Mouse (Mus musculus): ENCODE data around the gene P2ry6.

P2ry6 gene

DNA sequence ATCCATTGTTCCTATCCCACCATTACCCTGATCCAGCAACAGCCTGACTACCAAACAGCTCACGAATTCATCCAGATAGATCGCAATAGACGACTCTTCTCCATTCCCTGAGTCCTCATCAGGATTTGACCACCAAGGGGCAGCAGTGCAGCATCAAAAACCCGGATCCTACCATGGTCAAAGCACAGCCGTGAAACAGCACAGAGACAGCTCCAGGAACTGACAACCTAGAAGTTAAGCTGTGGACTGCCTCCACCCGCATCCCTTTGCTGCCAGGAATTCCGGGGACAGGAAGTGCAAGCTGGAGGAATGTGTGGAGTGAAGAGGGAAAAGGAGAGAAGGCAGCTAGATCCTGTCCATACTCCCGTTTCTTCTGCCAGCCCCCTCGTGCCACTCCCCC, 13.6 kb upstream of the P2ry6 start:
- peak; percentile 26 for DNase-seq (ENCODE audit: low read depth, low spot score)

DNA sequence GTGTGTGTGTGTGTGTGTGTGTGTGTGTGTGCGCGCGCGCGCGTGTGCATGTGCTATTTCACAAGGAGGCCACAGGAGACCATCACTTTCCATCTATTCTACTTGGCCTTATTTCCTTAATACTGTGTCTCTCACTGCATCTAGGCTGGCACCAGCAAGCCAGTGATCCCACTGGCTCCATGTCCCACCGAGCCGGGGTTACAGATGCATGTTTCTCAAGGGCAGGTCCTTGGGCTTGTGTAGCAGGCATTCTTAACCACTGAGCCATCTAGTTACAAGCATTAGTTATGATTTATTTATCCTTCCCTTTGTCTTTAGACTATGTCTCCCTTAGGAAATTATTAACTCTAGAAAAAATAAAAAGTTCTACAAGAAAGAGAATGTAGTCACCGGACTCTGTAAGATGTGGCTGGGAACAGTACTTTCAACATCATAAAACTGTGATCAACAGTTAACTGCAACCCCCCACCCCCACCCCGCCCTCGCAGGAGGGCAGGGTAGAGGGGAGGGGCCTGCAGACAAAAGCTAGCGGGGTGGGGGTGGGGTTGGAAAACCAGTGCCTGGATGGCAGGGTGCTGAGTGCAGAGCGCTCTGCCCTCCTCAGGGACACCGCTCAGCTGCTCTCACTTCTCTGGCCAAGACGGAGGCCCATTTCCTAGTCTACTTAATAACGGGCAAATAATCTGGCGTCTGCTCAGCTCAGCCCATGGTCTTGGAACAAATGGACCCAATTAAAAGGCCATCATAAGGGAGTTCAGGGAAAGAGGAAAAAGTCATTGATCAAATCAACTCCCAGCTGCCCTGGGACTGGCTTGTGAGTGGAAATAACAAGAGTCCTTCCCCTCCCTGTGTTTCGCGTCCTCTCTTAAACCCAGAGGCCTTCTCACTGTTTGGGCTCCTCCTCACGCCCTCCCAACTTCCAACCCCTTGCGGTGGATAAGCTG, 10.3 kb upstream of the P2ry6 start:
- no peak for DNase-seq (ENCODE audit: low read depth, low spot score)

DNA sequence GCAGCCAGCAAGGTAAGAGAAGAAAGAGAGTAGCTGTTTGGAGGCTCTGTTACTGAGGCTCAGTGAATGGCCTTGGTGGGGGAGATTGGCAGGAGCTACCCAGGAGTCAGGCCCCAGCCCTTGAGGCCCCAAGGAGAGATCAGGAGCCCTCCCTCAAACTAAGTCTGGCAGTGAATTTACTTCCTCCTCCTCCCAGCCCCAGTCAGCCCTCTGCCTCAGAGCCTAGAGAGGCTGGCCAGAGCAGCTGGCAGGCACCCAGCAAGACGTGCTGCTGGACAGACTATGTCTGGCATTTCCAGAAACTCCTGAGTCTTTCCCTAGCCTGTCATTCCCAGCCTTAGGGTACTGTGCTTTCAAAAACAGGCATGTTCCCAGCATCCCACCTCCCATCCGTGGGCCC, 4.7 kb upstream of the P2ry6 start:
- DNase-seq (ENCODE audit: low read depth, low spot score) = no peak

DNA sequence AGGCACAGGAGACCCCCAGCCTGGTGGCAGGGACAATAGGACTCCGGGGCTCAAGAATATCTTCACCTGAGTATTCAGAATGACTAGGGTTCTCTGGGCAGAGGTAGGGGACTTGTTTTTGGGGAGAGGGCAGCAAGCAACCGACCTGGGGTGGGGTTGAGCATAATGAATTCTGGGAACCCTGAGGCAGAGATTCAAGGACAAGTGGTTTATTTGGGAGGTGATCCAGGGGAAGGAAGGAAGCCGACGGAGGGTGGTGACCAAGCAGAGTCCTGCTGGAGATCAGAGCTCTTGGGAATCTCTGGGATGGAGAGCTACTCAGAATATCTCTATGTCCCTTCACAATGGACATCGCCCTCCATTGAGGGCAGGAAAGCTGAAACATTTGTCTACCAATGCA, 3.7 kb upstream of the P2ry6 start:
- DNase-seq (ENCODE audit: low read depth, low spot score) = no peak

DNA sequence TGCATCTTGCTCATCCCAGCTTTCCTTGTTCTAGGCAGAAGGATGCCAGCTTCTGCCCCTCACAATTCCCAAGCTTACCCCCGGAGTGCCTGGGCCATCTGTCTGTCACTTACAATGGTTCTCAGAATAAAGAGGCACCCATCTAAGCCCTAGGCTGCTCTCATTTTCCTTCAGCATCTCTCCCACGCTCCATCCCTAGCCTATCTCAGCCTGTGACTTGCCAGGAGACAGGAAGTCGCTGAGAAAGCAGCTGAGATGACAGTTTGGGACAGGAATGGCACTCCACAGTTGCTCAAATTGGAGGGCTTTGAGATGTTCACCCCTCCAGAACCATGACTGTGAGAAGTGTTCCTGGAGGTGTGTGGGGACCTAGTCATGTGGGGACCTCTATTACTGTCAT, 1.6 kb downstream of the P2ry6 start:
- no peak for DNase-seq (ENCODE audit: low read depth, low spot score)

DNA sequence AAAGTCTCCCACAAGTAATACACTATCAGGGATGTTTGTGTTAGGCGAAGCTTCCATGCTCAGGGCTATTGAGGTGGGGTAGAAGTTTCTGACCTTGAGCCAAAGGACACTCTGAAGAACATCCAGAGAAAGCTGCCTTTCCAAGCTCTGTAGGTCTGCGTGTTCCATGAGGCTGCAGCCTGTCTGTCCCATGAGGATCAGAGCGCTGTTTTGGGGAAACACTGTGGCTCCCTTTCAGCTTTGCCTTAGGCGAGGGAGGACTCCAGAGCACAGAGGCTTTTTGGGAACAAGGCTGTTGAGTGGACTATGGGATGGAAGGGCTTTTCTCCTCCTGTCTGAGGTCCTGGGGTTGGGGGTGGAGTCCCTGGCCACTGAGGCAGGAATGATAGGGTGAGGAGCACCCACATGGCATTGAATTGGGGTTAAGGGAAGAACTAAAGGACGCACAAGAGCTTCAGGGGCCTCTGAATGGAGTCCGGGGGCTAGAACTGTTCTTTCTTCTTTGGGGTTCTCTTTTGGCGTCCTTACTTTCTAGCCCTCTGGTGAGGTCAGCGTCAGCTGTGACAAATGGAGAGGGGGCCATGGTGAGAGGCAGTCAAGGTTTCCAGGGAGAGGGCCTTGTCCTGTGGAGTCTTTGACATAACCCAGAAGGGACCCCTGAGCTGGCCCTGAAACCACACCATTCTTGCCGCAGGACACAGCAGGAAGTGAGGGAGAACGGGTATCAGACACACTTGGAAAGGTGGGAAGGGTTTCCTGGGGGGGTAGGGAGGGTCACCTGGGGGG, 5.4 kb downstream of the P2ry6 start:
- no peak for DNase-seq (ENCODE audit: low read depth, low spot score)

DNA sequence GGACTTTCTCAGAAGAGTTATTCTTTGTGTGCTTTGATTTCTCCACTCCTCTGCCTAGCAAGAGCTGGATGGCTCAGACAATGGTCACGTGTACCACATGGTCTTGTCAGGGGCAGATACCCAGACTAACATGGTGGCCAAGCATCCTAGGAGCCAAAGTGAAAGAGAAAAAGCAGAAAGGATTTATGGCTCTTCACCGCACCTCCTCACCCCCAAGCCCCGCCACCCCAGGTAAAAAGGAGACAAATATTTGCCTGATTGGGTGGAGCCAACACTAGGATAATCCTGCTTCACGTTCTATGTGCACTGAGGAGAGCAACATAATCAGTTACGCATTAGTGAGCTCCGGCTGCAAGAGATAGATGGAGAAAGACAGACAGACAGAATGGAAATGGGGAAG, 6.1 kb downstream of the P2ry6 start:
- no peak for DNase-seq (ENCODE audit: low read depth, low spot score)

DNA sequence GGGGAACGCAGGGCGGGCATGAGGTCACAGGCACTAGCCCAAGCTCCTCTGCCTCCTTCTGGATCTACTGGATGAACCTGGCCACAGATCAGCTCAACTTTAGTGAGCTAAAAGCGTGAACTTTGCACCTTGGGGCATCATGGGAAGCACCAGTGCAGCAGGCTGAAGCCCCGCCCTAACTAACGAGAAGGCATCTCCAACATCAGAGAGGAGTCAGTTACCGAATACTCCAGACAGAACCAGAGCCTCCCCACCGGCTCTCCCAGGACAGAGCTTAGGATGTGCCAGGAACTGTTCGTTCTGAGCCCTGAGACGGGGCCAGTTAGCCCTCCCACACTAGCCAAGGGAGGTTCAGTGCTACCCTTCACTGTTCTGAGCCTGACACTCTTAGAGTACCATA, 6.6 kb downstream of the P2ry6 start:
- DNase-seq (ENCODE audit: low read depth, low spot score) = no peak

DNA sequence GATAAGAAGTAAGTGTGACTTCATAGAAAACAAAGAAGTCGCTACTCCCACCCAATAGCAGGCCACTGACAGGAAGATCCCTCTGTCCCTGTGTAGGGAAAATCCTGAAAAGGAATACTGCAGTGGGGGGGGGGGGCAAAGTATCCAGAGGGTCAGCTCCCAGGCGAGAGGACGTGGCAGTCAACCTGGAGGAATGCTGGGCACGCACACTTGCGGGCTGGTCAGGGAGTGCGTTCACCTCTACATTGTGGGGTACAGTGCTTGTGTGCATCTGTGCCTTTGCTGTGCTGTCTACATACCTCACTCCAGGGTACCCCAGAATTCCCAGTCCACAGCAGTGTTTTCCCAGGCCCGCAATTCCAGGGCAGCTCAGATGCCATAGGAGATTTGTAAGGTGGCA, 8.4 kb downstream of the P2ry6 start:
- no peak for DNase-seq (ENCODE audit: low read depth, low spot score)

DNA sequence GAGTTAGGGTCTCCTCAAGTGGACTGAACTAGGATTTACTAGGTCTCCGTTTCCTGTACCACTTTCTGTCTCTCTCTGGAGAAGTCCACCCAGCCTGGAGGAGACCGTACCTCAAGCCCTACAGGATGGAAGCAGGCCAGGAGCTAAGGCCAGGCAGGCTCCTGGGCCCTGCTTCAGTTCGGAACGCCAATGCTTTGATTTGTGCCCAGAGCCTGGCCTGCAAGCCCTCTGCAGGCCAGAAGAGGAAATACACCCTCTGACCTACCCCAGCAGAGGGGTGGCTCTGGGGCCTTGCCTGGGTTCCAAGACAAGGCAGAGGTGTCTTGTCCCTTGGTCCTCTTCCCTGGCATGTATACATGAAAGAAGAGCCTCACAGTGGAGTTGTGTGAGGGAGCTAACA, 9.4 kb downstream of the P2ry6 start:
- no peak for DNase-seq (ENCODE audit: low read depth, low spot score)

DNA sequence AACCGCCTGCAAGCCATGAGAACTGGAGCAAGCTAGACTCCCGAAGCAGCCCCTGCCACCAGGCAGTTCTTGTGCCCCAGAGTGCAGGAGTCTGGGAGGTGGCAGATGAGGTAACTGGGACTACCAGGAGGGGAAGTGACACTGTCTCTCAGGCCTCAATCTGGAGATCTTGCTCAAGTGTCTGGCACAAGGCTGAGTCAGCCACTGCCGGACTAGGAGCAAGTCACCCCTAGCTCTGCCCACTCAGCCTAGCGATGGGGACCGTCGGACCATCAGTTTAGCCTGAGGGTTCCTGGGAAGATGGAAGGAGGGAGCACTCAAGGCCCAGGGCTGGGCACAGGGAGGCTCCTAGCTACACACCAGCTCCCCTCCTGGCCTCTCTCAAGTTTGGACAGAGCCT, 10.2 kb downstream of the P2ry6 start:
- DNase-seq (ENCODE audit: low read depth, low spot score) = no peak

DNA sequence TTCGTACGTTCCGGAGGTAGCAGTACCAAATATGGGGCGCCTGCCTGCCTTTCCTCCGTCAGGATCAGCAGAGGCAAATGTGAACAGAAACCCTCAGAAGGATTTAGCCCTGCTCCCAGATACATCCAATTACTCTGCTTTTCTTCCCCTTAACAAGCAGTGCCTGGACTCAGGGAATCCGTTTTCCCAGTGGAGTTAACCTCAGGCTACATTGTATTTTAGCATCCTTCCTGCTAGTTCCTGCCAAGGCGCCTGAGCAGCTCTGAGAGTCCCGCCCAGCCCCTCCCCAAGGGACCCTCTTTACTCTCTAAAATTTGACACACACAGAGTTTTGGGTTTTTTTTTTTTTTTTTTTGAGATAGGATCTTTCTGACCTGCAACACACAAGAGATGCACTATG, 11.1 kb downstream of the P2ry6 start:
- no peak for DNase-seq (ENCODE audit: low read depth, low spot score)

DNA sequence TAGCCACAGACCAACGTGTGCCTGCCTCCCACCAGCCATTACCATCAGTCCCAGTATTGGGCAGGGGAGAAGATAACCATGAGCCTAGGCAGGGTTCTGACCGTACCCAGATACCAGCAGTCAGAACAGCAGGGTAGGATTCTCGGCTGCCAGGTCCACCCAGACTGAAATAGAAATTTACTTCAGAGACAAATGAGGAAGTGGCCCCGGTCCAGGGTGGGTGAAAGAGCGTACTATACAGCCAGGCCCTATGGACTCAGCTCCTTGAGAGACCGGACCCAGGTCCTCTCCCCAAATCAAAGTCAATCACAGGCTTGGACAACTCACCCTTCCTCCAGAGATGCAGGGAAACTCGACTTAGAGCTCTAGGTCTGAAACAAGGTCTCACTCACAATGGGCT, 13.3 kb downstream of the P2ry6 start:
- no peak for DNase-seq (ENCODE audit: low read depth, low spot score)

DNA sequence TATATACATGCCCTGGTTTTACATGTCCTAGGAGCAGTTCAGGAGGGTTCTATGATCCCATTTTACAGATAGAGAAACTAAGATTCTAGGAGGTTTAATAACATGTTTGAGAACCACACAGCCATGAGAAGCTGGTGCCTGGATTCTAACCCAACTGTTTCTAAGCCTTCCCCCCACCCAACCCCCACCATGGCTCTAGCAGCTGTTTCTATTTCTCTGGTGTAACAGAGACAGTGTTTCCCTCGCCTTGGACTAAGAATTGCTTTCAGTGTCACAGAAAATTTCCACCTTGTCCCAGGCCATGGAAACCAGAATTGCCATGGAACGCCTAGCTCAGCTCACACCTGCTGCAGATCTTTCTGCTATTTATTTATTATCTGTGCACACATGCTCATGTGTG, 14.0 kb downstream of the P2ry6 start:
- no peak for DNase-seq (ENCODE audit: low read depth, low spot score)

DNA sequence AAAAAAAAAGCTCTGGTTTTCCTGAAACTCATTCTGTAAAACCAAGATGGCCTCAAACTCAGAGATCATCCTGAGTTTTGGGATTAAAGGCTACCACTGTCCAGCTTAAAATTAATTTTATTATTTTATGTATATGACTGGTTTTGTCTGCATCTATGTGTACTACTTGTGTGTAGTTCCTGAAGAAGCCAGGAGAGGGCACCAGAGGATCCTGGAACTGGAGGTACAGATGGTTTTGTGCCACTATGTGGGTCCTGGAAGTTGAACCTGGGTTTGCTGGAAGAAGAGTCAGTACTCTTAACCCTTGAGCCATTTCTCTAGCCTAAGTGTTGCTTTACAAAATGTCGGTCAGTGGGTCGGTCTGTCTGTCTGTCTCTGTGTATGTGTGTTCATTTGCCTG, 16.0 kb downstream of the P2ry6 start:
- no peak for DNase-seq (ENCODE audit: low read depth, low spot score)

DNA sequence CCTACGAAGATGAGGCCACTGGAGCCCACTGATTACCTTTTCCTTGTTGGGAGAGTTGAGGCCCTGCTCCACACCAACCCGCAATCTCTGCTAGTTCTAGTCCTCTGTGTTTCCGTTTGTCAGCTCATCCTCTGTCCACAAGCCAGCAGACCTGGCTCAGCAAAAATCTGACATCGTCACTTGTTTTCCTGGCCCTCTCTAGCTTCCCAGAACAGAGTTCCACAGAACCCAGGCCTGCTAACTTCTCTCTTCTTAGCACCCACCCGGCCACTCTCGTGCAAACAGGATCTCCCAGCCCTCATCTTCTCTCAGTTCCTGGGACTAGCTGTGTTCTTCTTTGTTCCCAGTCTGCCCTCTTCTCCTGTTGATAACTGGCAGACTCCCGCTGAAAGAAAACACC, 21.8 kb downstream of the P2ry6 start:
- DNase-seq (ENCODE audit: low read depth, low spot score) = no peak

DNA sequence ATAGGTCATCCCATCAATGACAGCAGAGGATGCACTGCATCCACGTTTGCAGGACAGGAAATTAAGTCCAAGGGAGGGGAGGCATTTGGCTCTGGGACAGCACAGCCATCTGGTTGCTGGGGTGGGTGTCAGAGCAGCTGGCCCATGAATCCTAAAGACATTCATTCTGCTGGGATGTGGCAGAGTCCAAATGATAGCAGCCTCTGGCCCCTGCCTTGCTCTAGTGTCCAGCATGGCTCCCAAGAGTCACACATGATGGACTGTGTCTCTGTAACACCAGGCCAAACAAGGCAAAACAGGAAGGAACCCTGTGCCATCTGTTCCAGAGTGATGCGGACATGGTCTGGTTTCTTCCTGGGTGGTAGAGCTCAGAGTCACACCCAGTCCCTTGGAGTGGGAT, 22.5 kb downstream of the P2ry6 start:
- DNase-seq (ENCODE audit: low read depth, low spot score) = no peak

DNA sequence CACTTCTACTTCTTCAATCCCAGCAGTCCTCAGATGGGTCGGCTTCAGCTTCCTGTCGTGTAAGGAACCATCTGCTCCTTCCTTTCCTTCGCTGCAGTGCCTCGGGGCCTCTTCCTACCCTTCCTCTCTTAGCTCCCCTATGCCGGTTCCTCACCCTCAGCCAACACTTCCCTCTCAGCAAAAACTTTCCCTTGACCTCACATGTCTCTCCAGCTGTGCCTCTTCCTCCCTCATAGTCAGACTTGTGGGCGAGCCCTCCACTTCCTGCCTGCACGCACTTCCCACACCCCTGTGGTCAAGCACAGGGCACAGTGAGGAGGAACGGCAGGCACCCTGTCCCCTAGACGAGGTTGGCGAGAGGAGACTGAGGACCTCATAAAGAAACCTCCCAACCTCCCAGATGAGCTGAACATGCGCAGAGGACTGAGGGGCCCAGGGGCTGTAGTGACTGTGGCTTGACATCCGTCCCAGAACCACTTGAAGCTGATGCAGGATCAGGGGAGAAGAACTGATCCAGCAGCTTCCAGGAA, 23.9 kb downstream of the P2ry6 start:
- no peak for DNase-seq (ENCODE audit: low read depth, low spot score)

DNA sequence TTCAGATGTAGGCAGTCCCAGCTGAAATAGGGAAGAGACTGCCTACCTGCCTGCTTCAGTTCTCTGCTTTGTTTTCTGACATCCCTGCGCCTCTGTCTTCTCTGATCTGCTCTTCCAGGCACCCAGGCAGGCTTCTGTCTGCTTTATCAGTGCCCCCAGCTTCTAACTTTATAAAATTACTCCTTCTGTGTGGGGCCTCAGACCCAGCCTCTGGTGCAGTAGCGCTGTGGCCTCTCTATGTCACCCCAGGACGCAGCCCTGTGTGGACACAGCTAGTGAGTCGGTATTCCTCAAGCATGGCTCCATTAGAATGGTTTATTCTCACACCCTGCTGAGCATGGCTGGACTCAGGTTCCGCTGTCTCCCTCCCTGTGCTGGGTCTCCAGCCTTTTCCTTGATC, 24.4 kb downstream of the P2ry6 start:
- no peak for DNase-seq (ENCODE audit: low read depth, low spot score)

DNA sequence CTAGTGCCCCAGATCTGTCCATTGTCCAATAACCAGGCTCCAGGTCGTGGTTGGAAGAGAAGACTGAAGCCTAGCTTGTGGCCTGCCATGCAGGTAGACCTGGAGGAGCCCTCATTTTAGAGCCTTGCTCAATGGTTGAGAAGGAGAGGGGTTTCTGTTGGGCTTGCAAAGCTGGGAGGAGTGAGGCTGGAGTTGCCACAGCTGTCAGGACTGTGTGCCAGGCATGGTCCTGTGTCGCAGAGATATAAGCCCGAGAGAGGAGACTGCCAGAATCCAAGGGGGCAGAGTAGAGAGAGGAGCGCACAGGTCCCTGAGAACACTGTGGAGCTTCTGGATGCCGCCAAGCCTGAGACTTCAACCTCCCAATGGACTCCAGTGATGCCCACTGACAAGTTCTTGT, 29.7 kb downstream of the P2ry6 start:
- DNase-seq (ENCODE audit: low read depth, low spot score) = no peak

DNA sequence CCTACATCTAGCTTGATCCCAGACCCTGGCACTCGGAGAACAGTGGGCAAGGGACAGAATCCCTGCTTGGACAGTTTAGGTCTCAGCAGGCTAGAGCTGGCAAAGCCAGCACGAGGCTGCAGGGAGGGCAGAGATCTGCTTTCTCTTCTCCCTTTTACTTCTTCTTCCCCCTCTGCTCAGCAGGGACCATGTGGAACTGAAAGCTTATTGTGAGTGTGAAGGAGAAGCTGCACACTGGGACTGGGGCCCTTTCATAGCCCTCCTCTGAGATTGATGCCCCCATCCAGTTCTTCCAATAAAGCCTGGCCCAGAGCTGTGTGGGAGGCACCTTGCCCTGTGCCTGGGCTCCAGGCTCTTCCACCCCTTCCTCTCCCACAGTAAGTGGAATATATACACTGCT, 30.1 kb downstream of the P2ry6 start:
- DNase-seq (ENCODE audit: low read depth, low spot score) = no peak

DNA sequence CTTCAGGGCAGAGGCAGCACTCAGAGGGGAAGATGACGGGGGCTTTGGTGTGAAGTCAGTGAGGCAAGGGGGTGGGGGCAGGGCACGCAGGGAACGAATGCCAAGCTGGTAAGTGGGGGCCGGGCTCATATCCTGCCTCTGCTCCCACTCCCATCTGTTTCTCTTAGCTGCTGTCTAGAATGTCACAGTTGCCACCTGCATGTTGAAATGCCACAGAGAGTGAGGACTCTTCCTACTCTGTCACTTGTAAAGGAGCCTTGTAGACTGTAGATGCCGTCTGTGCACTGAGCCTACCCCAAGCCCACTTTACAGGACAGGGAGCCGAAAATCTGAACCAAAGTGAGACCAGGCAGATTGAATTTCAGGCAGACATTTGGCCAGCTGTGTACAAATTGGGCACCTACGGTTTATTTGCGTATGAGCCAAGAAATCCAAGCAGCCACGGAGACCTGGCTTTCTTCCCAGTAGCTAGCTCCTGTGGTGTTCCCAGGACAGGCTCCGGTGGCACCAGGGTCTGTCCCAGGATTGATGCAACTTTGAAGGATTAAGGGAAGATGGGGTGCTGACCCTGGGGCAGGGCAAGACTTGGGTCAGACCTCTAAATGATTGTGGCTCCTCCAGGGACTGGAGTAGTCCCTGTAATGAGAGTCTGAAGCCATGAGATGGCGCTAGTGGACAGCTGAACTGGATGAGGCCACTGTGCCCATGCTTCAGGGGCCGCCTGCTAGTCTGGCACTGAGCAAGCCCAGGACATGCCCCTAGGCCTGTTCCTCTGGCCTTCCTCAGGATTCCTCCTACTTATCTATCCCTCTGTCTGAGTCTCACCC, 31.4 kb downstream of the P2ry6 start:
- DNase-seq (ENCODE audit: low read depth, low spot score) = no peak

Measured in brain, embryonic 18.5 days (tissue).